Mouse (Mus musculus) C2C12 (cell line): ENCODE results near the gene Zfp618. TPM values are rescaled to one million over a fixed set of nuclear protein-coding genes. Genes with fewer than 3 reads are reported as not detected.

Experiments used
- H3K27me3 ChIP-seq: one replicate; pipeline ENCODE4 v1.6.1; 2011; ENCODE audit not compliant: control insufficient read depth, insufficient read depth, insufficient read length
- H3K36me3 ChIP-seq: one replicate; pipeline ENCODE4 v1.6.1; 2011; ENCODE audit not compliant: control insufficient read depth, insufficient read depth
- H3K4me3 ChIP-seq: one replicate; pipeline ENCODE4 v1.5.1; 2011; ENCODE audit warnings: mild to moderate bottlenecking, control low read depth; ENCODE audit not compliant: poor library complexity, insufficient read depth, severe bottlenecking
- H3K79me2 ChIP-seq: one replicate; pipeline ENCODE4 v1.6.1; 2011; ENCODE audit not compliant: control insufficient read depth, insufficient read depth
- H3K79me3 ChIP-seq: one replicate; pipeline ENCODE4 v1.6.1; 2011; ENCODE audit warnings: low read depth, control low read depth
- H3ac ChIP-seq: one replicate; pipeline ENCODE3; 2011; ENCODE audit warnings: low read depth; ENCODE audit not compliant: control insufficient read depth, insufficient read length
- CEBPB ChIP-seq: IDR thresholded peaks from one replicate; pipeline ENCODE4 v1.6.1; 2011; ENCODE audit warnings: low read depth, mild to moderate bottlenecking, control low read depth, moderate library complexity
- CTCF ChIP-seq: IDR thresholded peaks from one replicate; pipeline ENCODE4 v1.5.1; 2011; ENCODE audit not compliant: control insufficient read depth, insufficient read depth, insufficient read length
- FOSL1 ChIP-seq: IDR thresholded peaks from one replicate; pipeline ENCODE4 v1.8.0; 2011; ENCODE audit warnings: mild to moderate bottlenecking, low read length; ENCODE audit not compliant: poor library complexity, insufficient read depth, severe bottlenecking
- MAX ChIP-seq: IDR thresholded peaks from one replicate; pipeline ENCODE4 v1.6.1; 2011; ENCODE audit warnings: mild to moderate bottlenecking, control low read depth
- MYOD1 ChIP-seq: IDR thresholded peaks from one replicate; pipeline ENCODE4 v1.6.1; 2011; ENCODE audit warnings: low read depth; ENCODE audit not compliant: control insufficient read depth, insufficient read length
- MYOG ChIP-seq: IDR thresholded peaks from one replicate; pipeline ENCODE4 v1.6.1; 2011; ENCODE audit not compliant: control insufficient read depth, insufficient read length; ENCODE audit errors: extremely low read depth
- USF1 ChIP-seq: IDR thresholded peaks from one replicate; pipeline ENCODE4 v1.6.1; 2011; ENCODE audit warnings: low read depth, mild to moderate bottlenecking, control low read depth, moderate library complexity
- polyA plus RNA-seq: library from polyadenylated mRNA; unstranded; fragments of >200 nt; fragmentation: generic; extraction: Trizol; gene quantifications from one replicate; pipeline ENCODE4 v1.2.1, GENCODE M21; 2012; ENCODE audit warnings: missing spikeins

Gene Zfp618
- polyA plus RNA-seq, 1 experiment, result 0.01 TPM

DNA sequence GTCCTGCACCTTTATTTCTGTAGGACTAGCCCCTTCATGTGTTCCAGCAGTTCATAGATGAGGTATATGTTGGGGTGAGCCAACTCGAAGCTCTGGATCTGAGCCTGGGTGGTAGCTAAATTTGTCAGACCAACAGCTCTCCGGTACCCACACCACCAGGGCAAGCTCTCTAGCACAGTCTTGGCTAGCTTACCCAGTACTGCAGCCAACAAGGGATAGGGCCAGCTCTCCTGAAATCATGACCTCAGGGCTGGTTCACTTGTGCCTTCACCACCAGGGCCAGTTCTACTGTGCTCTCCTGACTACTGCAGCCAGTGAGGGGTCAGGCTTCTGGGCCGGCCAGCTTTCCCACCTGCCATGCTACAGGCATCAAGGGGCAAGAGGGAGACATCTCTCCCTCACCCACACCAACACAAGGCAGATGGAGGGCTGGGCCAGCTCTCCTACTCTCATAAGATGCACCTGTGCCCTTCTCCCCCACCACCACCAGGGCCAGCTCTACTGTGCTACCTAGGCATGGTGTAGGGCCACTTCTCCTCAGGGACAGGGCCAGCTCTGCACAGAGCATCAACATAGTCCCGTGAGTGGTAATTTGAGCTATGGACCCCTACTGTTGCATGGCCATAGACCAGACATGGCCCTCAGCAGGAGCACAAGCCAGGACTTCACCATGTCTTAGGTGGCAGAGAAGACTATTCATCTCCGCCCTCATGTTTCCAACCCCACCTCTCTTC, 164.7 kb downstream of the Zfp618 start:
- H3K79me3 ChIP-seq, result no peaks in the 10 kb centered on the region
- H3K27me3 ChIP-seq, result peaks cover 27% of the 10 kb centered on the region
- no peak overlapping the region for H3ac ChIP-seq
- TF ChIP-seq CEBPB (no peak), CTCF (no peak), MYOD1 (no peak), USF1 (no peak), MYOG (no peak), MAX (no peak), FOSL1 (no peak)
- no peaks in the 10 kb centered on the region for H3K79me2 ChIP-seq
- no peak overlapping the region for H3K4me3 ChIP-seq
- H3K36me3 ChIP-seq, result no peaks in the 10 kb centered on the region

DNA sequence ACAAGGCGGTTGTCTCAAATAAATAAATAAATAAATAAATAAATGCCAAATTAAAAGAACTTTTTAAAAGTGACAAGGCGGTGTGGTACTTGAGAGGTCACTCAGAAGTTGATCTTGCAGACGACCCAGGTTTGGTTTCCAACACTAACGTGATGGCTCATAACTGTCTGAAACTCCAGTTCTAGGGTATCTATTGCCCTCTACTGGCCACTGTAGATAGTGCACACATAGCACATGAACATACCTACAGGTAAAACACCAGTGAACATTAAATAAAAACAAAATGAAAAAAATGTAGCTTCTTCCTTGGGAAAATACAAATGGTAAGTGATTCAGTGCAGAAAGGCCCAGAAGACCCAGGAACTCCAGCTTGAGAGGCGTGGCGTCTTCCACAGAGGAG, 181.9 kb downstream of the Zfp618 start:
- H3K36me3 ChIP-seq, result no peaks in the 10 kb centered on the region
- no peak for TF ChIP-seq CTCF
- no peak for TF ChIP-seq USF1
- no peak for TF ChIP-seq CEBPB
- no peak for TF ChIP-seq MYOD1
- TF ChIP-seq FOSL1, result no peak
- no peak for TF ChIP-seq MAX
- TF ChIP-seq MYOG, result no peak
- H3ac ChIP-seq, result no peak overlapping the region
- no peaks in the 10 kb centered on the region for H3K79me3 ChIP-seq
- peaks cover 11% of the 10 kb centered on the region for H3K27me3 ChIP-seq
- no peaks in the 10 kb centered on the region for H3K79me2 ChIP-seq
- H3K4me3 ChIP-seq, result no peak overlapping the region

DNA sequence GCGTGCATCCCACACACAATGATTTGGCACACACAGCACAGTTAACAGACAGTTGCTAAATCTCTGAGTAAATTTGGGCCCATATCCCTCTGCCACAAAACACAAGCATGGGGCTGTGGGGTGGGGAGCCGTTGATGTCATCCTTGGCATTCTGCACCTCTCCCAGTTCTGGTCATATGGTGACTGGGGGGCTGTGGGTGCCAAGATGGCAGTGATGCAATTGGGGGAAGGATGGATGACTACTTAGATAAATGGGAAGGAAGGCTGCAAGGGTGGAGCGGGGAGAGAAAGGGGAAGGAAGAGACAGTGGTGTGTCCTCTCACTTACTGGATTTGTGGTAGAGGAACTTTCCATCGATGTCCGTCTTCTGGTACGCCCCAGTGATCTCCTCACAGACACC, 185.8 kb downstream of the Zfp618 start:
- no peaks in the 10 kb centered on the region for H3K79me3 ChIP-seq
- no peaks in the 10 kb centered on the region for H3K79me2 ChIP-seq
- H3K27me3 ChIP-seq, result peaks cover 11% of the 10 kb centered on the region
- no peak overlapping the region for H3K4me3 ChIP-seq
- TF ChIP-seq MYOD1 (no peak), USF1 (no peak), MYOG (no peak), MAX (no peak), FOSL1 (no peak), CEBPB (no peak), CTCF (no peak)
- H3ac ChIP-seq, result no peak overlapping the region
- H3K36me3 ChIP-seq, result no peaks in the 10 kb centered on the region

DNA sequence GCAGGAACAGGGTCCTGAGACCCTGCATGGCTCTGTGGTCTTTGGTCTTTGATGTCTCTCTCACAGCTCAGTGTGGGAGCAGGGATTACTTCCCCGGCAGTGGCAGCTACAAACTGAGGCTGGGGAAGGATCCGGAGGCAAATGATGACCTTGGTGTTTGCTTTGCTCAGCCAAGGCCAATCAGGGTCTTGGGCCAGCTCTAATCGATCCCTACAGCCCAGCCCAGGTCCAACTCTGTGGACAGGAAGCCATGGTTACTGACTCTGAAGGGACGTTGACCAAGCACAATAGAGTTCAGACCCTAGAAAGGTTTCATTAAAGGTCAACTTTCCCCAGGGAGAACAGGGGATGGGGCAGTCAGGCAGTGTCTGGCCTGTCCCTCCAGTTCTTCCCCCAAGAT, 188.7 kb downstream of the Zfp618 start:
- Histone ChIP-seq H3K4me3 (no peak overlapping the region), H3ac (no peak overlapping the region), H3K36me3 (no peaks in the 10 kb centered on the region), H3K79me2 (no peaks in the 10 kb centered on the region), H3K27me3 (peaks cover 18% of the 10 kb centered on the region), H3K79me3 (no peaks in the 10 kb centered on the region)
- TF ChIP-seq MAX (no peak), FOSL1 (no peak), MYOD1 (no peak), USF1 (no peak), CEBPB (no peak), MYOG (no peak), CTCF (no peak)

DNA sequence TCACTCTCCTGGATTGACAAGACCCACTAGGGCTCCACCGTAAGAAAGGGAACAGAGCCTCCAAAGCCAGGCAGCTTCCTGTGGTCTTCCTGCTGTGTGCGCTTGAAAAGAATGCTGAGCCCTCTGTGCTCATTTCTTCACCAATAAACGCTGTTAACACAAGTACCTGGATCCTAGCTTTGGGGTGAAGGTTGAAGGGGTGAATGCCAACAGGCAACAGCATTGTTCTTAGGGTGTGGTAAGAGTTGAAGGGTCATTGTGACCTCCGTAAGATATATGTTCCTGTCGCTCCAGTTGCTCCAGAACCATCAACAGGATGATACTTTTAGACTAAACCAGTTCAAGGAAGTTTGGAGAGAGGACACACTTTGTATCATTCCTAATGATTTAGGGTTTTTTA, 189.3 kb downstream of the Zfp618 start, which contains the start of gene Ambp:
TSS of gene Ambp (minus strand) at position 101 of the 400 bp plus-strand sequence.
- no peaks in the 10 kb centered on the region for H3K79me3 ChIP-seq
- no peak within 1 kb of the TSS for H3ac ChIP-seq
- no peaks in the 10 kb centered on the region for H3K79me2 ChIP-seq
- H3K4me3 ChIP-seq, result no peak within 1 kb of the TSS
- H3K27me3 ChIP-seq, result peaks cover 18% of the 10 kb centered on the region
- H3K36me3 ChIP-seq, result no peaks in the 10 kb centered on the region
- TF ChIP-seq CEBPB (no peak), MYOD1 (no peak), FOSL1 (no peak), CTCF (no peak), MYOG (no peak), MAX (no peak), USF1 (no peak)

- Histone ChIP-seq H3K79me2 (no peaks in the 10 kb centered on the region), H3K36me3 (no peaks in the 10 kb centered on the region), H3ac (no peak overlapping the region), H3K79me3 (no peaks in the 10 kb centered on the region), H3K4me3 (no peak overlapping the region), H3K27me3 (peaks cover 18% of the 10 kb centered on the region)
- TF ChIP-seq CEBPB, result no peak
- no peak for TF ChIP-seq MAX
- no peak for TF ChIP-seq USF1
- TF ChIP-seq MYOG, result no peak
- TF ChIP-seq FOSL1, result no peak
- no peak for TF ChIP-seq CTCF
- no peak for TF ChIP-seq MYOD1
These were observed 190.2 kb downstream of the Zfp618 start for GRCm38 (mm10) chr4:63155596-63155995.
